Mouse (Mus musculus) embryonic facial prominence, embryonic 15.5 days (tissue): ENCODE measurements at regions not wholly inside any gene's neighbourhood (a gene's known extent, or its start where the extent isn't known, plus 50 kb on each side); places are given as distances from the start of the nearest gene placed in this dataset.
A peak's percentile ranks its signal among the peaks of the same experiment; 100 is the strongest.

Experiments used
- ATAC-seq: fragments of 200-750 bp; cut with Nextera tagmentation; 2 replicates; pipeline ENCODE4 v1.8.0; 2017; ENCODE audit warnings: low read depth, moderate TSS enrichment; ENCODE audit not compliant: insufficient number of reproducible peaks, low FRiP score, low TSS enrichment
- H3K27ac ChIP-seq: fragments of 300-500 bp; sonication (generic); replicated peaks from 2 replicates; pipeline ENCODE4 v1.5.1; 2015; ENCODE audit warnings: mild to moderate bottlenecking, inconsistent platforms
- H3K27me3 ChIP-seq: fragments of 300-500 bp; sonication (generic); 2 replicates; pipeline ENCODE4 v1.6.1; 2015; ENCODE audit warnings: inconsistent platforms
- H3K36me3 ChIP-seq: fragments of 300-500 bp; sonication (generic); 2 replicates; pipeline ENCODE4 v1.6.1; 2015; ENCODE audit warnings: mild to moderate bottlenecking, inconsistent platforms
- H3K4me1 ChIP-seq: fragments of 300-500 bp; sonication (generic); 2 replicates; pipeline ENCODE4 v1.6.1; 2015; ENCODE audit warnings: inconsistent platforms
- H3K4me2 ChIP-seq: fragments of 300-500 bp; sonication (generic); replicated peaks from 2 replicates; pipeline ENCODE4 v1.6.1; 2015; ENCODE audit warnings: mild to moderate bottlenecking, inconsistent platforms
- H3K4me3 ChIP-seq: fragments of 300-500 bp; sonication (generic); replicated peaks from 2 replicates; pipeline ENCODE4 v1.5.1; 2015; ENCODE audit warnings: mild to moderate bottlenecking, inconsistent platforms
- H3K9ac ChIP-seq: fragments of 300-500 bp; sonication (generic); 2 replicates; pipeline ENCODE4 v1.6.1; 2015; ENCODE audit warnings: inconsistent platforms
- H3K9me3 ChIP-seq: fragments of 300-500 bp; sonication (generic); replicated peaks from 2 replicates; pipeline ENCODE4 v1.6.1; 2016; ENCODE audit warnings: inconsistent platforms
- WGBS: fragments of 180-500 bp; shearing (Covaris S2); methylation state at CpG from one replicate; pipeline ENCODE4 v1.1.7; 2015; 5-methylcytosine and 5-hydroxymethylcytosine counted together

DNA sequence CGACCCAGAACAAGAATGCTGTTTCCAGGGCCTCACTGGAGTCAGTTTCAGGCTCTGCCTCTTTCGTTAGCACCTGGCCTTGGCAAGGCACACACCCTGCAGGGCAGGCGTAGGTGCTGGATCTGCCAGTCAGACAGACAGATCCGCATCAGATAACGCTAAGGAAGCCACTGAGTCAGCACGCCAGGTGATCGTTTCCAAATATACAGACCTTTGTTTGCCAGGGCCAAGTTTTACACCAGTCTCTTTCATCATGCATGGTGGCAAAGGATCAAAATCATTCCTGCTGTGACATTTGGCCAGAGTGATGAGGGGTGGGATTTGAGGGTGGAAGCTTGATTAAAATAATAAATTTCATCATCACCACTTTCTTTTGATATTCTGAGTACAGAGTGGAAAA lies 411.0 kb downstream of the Ofcc1 start:
- Histone ChIP-seq H3K36me3 (no peaks in the 10 kb centered on the region), H3K9ac (no peak overlapping the region), H3K27ac (no peak overlapping the region), H3K4me1 (no peaks in the 10 kb centered on the region), H3K9me3 (no peaks in the 10 kb centered on the region), H3K4me2 (no peak overlapping the region), H3K4me3 (no peak overlapping the region), H3K27me3 (no peaks in the 10 kb centered on the region)
- WGBS: 71% methylated on average over 7 of the region's 7 CpGs
- ATAC-seq: no peak; the same call in 1 of the 2 replicates

GRCm38 (mm10) chr13:39935216-39935615 lies 426.0 kb downstream of the Ofcc1 start:
- no peak for ATAC-seq
- Histone ChIP-seq H3K4me3 (no peak overlapping the region), H3K27me3 (no peaks in the 10 kb centered on the region), H3K4me2 (no peak overlapping the region), H3K9ac (no peak overlapping the region), H3K27ac (no peak overlapping the region), H3K4me1 (no peaks in the 10 kb centered on the region), H3K9me3 (no peaks in the 10 kb centered on the region), H3K36me3 (no peaks in the 10 kb centered on the region)
- 42% methylated on average over 2 of the region's 2 CpGs for WGBS

DNA sequence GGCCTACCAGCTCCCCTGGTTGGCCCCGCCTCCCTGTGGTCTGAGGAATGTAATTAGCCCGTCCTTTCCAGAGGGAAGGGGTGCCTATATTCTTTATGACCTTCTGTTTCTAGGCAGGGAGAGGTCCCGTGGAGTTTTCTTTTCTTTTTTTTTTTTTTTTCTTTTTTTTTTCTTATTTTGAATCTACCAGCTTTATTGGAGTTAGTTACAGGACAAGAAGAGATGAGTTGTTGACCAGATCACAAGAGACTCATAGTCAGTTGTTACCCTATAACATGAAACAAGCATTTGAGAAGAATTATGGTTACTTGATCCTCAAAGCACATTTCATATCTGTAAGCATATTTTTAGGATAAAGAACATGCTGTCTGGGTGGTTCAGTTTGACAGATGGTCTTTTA lies 429.8 kb downstream of the Ofcc1 start:
- H3K27ac ChIP-seq: no peak overlapping the region
- 58% methylated on average over 3 of the region's 3 CpGs for WGBS
- no peaks in the 10 kb centered on the region for H3K36me3 ChIP-seq
- H3K4me1 ChIP-seq: no peaks in the 10 kb centered on the region
- H3K9me3 ChIP-seq: no peaks in the 10 kb centered on the region
- H3K9ac ChIP-seq: no peak overlapping the region
- no peak overlapping the region for H3K4me3 ChIP-seq
- H3K4me2 ChIP-seq: no peak overlapping the region
- no peaks in the 10 kb centered on the region for H3K27me3 ChIP-seq
- no peak for ATAC-seq

- Histone ChIP-seq H3K4me1 (no peaks in the 10 kb centered on the region), H3K36me3 (no peaks in the 10 kb centered on the region), H3K27ac (no peak overlapping the region), H3K9me3 (no peaks in the 10 kb centered on the region), H3K4me2 (no peak overlapping the region), H3K9ac (no peak overlapping the region), H3K27me3 (no peaks in the 10 kb centered on the region), H3K4me3 (no peak overlapping the region)
- no peak for ATAC-seq
- 55% methylated on average over 7 of the region's 7 CpGs for WGBS
Observed at GRCm38 (mm10) chr13:39928573-39928972, 432.7 kb downstream of the Ofcc1 start.

DNA sequence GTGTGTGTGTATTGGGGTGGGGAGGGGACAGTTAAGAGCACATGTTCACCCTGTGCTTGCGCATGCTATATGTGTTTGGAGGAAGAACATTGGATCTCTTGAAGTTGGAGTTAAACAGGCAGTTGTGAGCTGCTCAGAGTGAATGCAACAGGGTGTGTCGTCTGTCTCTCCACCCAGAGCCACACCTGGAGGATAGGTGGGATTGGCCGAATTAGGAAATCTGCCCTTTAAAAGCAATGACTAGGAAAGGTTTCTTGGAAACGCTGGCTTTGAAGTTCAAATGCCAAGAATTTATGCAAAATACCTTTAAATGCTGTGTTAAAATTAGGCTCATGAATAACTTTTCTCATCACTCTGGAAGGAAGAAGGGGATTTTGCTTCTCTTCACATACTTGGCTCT lies 436.9 kb downstream of the Ofcc1 start:
- no peak overlapping the region for H3K4me2 ChIP-seq
- no peaks in the 10 kb centered on the region for H3K9me3 ChIP-seq
- ATAC-seq: no peak
- H3K9ac ChIP-seq: no peak overlapping the region
- H3K27ac ChIP-seq: no peak overlapping the region
- WGBS: 85% methylated on average over 4 of the region's 4 CpGs
- no peaks in the 10 kb centered on the region for H3K36me3 ChIP-seq
- H3K27me3 ChIP-seq: no peaks in the 10 kb centered on the region
- H3K4me1 ChIP-seq: peaks cover 9% of the 10 kb centered on the region; the same call in 1 of the 2 replicates
- no peak overlapping the region for H3K4me3 ChIP-seq

DNA sequence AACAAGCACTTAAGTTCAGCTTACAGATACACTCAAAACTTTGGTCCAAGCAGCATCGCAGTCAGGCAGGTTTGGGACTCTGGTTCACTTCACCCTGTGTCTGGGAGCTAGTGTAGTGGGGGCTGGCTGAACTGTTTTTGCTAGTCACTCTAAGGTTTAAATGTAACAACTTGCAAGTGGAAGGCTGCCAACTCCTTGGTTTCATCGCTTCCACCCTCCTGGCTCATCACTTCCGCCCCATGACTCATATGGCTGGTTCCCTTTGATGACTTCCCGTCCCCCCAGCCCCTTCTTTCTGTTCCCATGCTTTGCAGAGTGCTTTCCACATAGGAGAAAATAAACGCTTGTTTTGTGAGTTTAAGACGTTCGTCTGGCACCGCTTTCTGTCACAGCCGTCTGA lies 438.1 kb downstream of the Ofcc1 start:
- no peak overlapping the region for H3K4me3 ChIP-seq
- WGBS: 28% methylated on average over 9 of the region's 9 CpGs
- no peaks in the 10 kb centered on the region for H3K27me3 ChIP-seq
- ATAC-seq: no peak
- 0 out of 2 replicates have a peak overlapping the region, but pooled peaks have one; percentile 17 for H3K4me2 ChIP-seq
- H3K36me3 ChIP-seq: no peaks in the 10 kb centered on the region
- H3K9ac ChIP-seq: no peak overlapping the region
- H3K9me3 ChIP-seq: no peaks in the 10 kb centered on the region
- H3K27ac ChIP-seq: peak overlapping the region; percentile 22; the same call in 1 of the 2 replicates
- peaks cover 9% of the 10 kb centered on the region; the same call in 1 of the 2 replicates for H3K4me1 ChIP-seq

DNA sequence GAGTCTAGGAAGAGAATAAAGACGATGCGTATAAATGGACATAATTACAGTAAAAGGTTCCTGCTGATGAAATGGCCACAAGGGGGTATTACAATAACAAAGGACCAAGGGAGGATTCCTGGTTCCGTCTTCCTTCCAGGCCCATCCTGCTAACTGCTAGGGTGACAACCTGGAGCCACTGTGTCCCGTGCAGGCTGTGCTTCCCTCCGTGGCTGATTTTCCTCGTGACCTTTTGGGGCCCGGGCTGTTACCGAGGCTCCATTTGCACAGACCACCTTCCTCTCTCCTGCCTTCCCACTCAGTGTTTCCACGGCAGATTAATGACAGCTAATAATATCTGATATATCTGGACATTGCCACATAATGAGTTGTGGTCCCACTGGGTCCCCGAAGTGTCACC lies 453.5 kb downstream of the Ofcc1 start:
- Histone ChIP-seq H3K4me1 (no peaks in the 10 kb centered on the region), H3K27me3 (no peaks in the 10 kb centered on the region), H3K9me3 (no peaks in the 10 kb centered on the region), H3K4me2 (no peak overlapping the region), H3K27ac (no peak overlapping the region), H3K4me3 (no peak overlapping the region), H3K36me3 (no peaks in the 10 kb centered on the region), H3K9ac (no peak overlapping the region)
- 46% methylated on average over 10 of the region's 10 CpGs for WGBS
- ATAC-seq: no peak

- Histone ChIP-seq H3K4me1 (no peaks in the 10 kb centered on the region), H3K27me3 (no peaks in the 10 kb centered on the region), H3K9ac (no peak overlapping the region), H3K4me3 (no peak overlapping the region), H3K27ac (no peak overlapping the region), H3K4me2 (no peak overlapping the region), H3K36me3 (no peaks in the 10 kb centered on the region), H3K9me3 (no peaks in the 10 kb centered on the region)
- WGBS: 58% methylated on average over 8 of the region's 8 CpGs
- ATAC-seq: no peak
Observed at GRCm38 (mm10) chr13:39904264-39904663, 457.0 kb downstream of the Ofcc1 start.

DNA sequence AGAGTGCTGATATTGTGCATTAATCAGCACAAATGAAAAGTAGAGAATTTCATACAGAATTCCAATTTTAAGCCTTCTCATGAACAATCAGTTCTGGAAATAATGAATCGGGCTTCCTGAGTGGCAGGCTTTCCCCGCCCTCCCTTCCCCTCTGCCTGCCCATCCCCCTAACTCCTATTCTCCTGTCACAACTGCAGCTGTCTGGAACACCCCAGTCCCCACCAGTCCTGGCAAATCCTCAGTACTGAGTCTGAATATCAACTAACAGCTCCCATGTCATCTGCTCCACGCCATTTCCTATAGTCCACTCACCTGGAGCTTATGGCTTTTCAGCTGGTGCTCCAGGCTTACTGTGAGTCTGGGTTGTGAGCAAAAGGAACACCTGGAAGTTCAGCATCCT lies 457.9 kb downstream of the Ofcc1 start:
- no peaks in the 10 kb centered on the region for H3K36me3 ChIP-seq
- H3K4me3 ChIP-seq: no peak overlapping the region
- WGBS: 50% methylated on average over 3 of the region's 3 CpGs

DNA sequence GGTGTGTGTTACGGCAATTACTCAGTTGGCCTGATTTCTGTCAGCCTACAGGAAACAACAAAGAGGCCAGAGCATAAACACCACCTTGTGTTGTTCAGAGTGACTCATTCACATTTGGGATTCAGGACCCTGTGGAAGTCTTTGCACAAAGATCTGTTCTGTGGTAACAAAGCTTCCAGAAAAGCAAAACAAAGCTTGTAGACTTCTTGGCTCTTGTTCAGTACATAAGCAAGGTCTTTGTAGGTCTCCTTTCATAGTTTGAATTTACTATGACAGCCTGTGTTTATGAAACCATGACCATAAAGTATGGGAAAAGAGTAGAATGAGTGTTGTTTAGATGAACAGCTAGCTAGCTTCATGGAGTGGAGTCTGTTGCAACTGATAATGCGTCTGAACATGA lies 461.9 kb downstream of the Ofcc1 start:
- Histone ChIP-seq H3K27me3 (no peaks in the 10 kb centered on the region), H3K36me3 (no peaks in the 10 kb centered on the region), H3K9me3 (no peaks in the 10 kb centered on the region), H3K4me1 (no peaks in the 10 kb centered on the region), H3K4me3 (no peak overlapping the region), H3K4me2 (no peak overlapping the region), H3K27ac (no peak overlapping the region), H3K9ac (no peak overlapping the region)
- 72% methylated on average over 2 of the region's 2 CpGs for WGBS
- ATAC-seq: no peak

More for the DNA sequence above, 457.9 kb downstream of the Ofcc1 start:
- Histone ChIP-seq H3K27me3 (no peaks in the 10 kb centered on the region), H3K4me1 (no peaks in the 10 kb centered on the region), H3K4me2 (no peak overlapping the region), H3K27ac (no peak overlapping the region), H3K9ac (no peak overlapping the region), H3K9me3 (no peaks in the 10 kb centered on the region)
- no peak for ATAC-seq

DNA sequence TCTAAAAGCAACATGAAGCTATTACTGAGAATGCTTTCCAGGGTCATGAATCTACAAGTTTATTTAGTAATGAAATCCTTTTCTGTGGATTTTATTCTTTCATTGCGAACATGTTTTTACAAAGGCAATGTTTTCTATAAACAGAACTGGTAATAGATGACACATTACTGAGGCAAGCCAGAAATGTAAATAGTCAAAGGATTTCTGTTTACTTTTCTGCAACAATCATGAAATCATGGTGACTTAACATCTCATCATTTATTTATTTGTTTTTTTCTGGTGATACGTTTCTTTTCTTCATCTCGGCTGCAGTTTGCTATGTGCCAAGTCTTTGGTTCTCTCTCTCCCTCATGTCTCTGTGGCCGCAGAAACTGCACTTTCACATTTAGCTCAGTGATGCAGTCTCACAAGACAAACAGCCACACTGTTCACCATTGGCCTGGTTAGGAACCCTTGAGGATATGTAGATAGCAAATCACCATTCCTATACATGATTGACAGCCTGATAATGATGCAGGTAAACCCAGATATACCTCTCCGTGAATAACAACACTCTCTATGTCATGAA lies 462.8 kb downstream of the Ofcc1 start:
- Histone ChIP-seq H3K27me3 (no peaks in the 10 kb centered on the region), H3K4me3 (no peak overlapping the region), H3K9me3 (no peaks in the 10 kb centered on the region), H3K27ac (no peak overlapping the region), H3K4me2 (no peak overlapping the region), H3K36me3 (no peaks in the 10 kb centered on the region), H3K9ac (no peak overlapping the region), H3K4me1 (no peaks in the 10 kb centered on the region)
- no peak for ATAC-seq
- 62% methylated on average over 5 of the region's 5 CpGs for WGBS

DNA sequence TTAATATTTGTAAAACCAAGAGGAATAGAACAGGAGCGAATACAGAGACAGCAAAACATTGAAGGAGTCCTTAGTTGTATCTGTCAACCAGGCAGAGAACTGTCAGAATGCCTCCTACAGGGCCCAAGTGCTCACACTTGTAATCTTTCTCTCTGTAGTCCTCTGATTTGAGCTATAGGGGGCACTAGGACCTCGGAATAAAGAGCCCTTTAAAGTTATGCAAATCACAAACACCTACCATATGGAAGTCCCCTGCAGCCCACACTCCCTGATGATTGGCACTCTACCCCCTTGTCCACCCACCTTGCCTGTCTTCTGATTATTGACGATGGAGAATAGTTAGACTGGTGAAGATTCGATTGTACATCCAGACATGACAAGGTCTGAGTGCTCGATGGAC lies 467.1 kb downstream of the Ofcc1 start:
- ATAC-seq: no peak
- no peak overlapping the region for H3K27ac ChIP-seq
- H3K9me3 ChIP-seq: no peaks in the 10 kb centered on the region
- H3K4me3 ChIP-seq: no peak overlapping the region
- WGBS: 61% methylated on average over 5 of the region's 5 CpGs
- no peaks in the 10 kb centered on the region for H3K27me3 ChIP-seq
- H3K36me3 ChIP-seq: no peaks in the 10 kb centered on the region
- no peak overlapping the region for H3K4me2 ChIP-seq
- H3K4me1 ChIP-seq: no peaks in the 10 kb centered on the region
- no peak overlapping the region for H3K9ac ChIP-seq
